Mouse (Mus musculus): ENCODE data around the gene Tbc1d20. TPM values are rescaled to one million over a fixed set of nuclear protein-coding genes. Genes with fewer than 3 reads are reported as not detected.

Tbc1d20 gene
- polyA plus RNA-seq, 1 experiment from 2014 or later = 17.9 TPM

DNA sequence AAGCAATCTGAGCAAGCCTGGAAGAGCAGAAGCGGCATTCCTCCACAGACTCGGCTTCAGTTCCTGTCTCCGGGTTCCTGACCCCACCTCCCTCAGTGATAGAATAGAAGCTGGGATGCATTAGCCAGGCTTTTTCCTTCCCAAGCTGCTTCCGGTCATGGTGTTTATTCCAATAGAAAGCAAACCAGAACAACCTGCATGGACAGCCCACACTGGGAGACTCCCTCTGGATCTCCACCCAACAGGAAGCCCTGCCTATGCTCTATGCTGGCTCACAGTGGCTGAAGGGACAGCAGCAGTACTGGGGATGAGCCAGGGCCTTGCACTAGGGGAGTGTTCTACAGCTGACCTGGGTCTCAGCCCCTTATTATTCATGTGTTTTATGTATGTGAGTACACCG is 34.4 kb downstream of the Tbc1d20 start:
- no peaks in the 10 kb centered on the region for H3K9me3 ChIP-seq (replicated peaks)
- H3K9ac ChIP-seq = no peak overlapping the region
- H3K36me3 ChIP-seq = peaks cover 78% of the 10 kb centered on the region
- no peak overlapping the region for H3K27ac ChIP-seq
- no peak overlapping the region for H3K4me3 ChIP-seq
- 78% methylated on average over 5 of the region's 5 CpGs for WGBS (ENCODE audit: insufficient replicate concordance)
- no peak for ATAC-seq
- no peak overlapping the region for H3K4me2 ChIP-seq
- H3K4me1 ChIP-seq = peaks cover 42% of the 10 kb centered on the region
- no peaks in the 10 kb centered on the region for H3K27me3 ChIP-seq (replicated peaks)

DNA sequence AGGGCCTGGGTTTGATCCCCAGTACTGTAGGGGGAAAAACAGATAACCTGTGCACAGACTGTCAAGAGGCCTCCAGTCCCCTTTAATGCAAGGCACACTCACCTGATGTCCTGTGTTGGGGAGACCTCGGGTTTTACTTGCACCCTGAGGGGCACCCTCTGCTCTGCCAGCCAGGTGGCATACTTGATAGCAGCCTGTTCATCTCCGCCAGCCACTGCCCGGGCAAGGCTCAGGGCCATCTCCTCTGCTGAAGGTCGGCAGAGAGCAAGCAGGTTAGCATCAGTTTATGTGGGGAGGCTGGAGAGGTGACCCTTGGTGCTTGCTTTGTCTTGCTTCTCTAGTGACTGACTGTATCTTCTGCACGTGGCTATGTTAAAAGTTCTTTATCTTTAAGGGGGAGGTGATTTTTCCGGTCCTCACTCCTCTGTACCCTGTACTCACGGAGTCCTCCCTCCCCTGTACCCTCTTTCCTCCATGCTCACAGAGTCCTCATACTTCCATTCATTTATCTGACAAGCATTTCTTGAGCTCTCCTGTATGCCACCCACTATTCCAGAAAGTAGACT is 37.3 kb downstream of the Tbc1d20 start:
- Histone ChIP-seq H3K36me3 (peaks cover 48% of the 10 kb centered on the region), H3K4me3 (peak overlapping the region; percentile 88), H3K4me1 (peaks cover 65% of the 10 kb centered on the region), H3K9me3 (replicated peaks) (no peaks in the 10 kb centered on the region), H3K9ac (peak overlapping the region; percentile 88), H3K27ac (peak overlapping the region; percentile 92), H3K4me2 (peak overlapping the region; percentile 81), H3K27me3 (replicated peaks) (peaks cover 4% of the 10 kb centered on the region; the same call in 1 of the 2 replicates)
- WGBS (ENCODE audit: insufficient replicate concordance) = 20% methylated on average over 7 of the region's 7 CpGs
- peak; percentile 8; the same call in 1 of the 2 replicates for ATAC-seq

DNA sequence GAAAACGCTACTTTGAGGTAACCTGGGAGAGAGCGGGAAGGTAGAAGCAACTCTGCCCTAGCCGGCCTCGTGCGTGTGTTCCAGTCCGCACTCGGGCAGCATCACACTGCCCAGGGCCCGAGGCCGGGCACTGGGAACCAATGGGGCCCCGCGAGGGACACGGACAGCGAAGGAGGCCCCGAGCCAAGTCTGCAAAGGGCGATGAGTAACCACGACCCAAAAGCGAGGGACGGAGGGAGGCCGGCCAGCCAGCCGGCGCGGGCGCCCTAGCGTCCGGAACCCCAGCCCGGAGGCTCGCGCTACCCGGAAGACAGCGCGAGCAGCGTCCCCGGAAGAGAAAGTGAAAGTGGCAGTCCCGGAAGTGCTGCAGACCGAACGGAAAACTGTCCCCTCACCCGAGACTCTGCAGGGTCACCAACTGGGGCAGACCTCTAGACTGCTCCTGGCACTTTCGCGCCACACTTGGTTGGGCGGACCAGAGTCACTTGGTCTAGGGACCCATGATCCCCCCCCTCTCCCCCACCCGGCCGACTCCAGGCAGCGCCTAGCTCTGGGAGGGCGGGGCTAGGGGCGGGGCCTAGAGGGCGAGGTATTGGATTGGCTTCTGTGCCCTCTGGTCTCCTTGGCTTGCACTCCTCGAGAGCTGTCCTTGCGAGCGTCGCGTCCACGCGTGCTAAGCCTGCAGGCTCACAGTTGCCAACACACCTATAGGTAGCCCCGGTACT is 38.6 kb downstream of the Tbc1d20 start, which contains the start of gene Rbck1:
Gene Rbck1, minus strand, starts transcription at position 553 of the 725 bp plus-strand sequence.
- peak; percentile 94 for ATAC-seq
- peaks cover 36% of the 10 kb centered on the region for H3K36me3 ChIP-seq
- WGBS (ENCODE audit: insufficient replicate concordance) = 3% methylated on average over 54 of the region's 54 CpGs
- peaks cover 65% of the 10 kb centered on the region for H3K4me1 ChIP-seq
- H3K4me3 ChIP-seq = peak within 1 kb of the TSS; percentile 88
- no peaks in the 10 kb centered on the region for H3K9me3 ChIP-seq (replicated peaks)
- peak within 1 kb of the TSS; percentile 92 for H3K27ac ChIP-seq
- peak within 1 kb of the TSS; percentile 88 for H3K9ac ChIP-seq
- H3K27me3 ChIP-seq (replicated peaks) = peaks cover 12% of the 10 kb centered on the region
- H3K4me2 ChIP-seq = peak within 1 kb of the TSS; percentile 81

DNA sequence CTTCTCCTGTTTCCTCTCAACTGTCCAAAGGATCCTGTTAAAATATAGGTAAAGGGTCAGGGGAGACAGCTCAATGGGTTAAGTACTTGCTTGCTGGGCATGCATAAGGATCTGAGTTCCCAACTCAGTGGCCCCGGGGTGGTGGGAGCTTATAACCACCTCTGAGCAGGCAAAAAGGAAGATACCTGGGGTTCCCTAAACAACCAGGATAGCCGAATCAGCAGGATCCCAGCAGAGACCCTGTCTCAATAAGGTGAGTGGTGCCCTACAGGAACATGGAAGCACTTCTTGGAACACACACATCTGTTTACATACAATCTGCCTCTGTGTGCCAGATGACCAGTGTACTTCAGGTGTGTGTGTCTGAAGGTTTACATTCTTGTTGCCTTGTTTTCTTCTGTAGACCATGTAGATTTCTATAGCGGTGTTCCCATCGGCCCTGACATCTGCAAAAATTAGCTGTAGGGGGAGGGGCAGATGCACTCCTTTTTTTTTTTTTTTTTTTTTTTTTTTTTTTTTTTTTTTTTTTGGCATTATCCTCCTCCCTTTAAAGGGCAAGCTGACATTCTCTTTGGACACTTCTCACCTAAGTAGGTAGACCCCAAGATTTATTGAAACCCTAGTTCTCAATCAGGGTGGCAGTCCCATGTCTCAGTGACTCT is 39.8 kb downstream of the Tbc1d20 start:
- Histone ChIP-seq H3K27ac (no peak overlapping the region), H3K9me3 (replicated peaks) (no peaks in the 10 kb centered on the region), H3K4me1 (peaks cover 59% of the 10 kb centered on the region), H3K36me3 (peaks cover 35% of the 10 kb centered on the region), H3K4me3 (no peak overlapping the region), H3K9ac (no peak overlapping the region), H3K27me3 (replicated peaks) (peaks cover 12% of the 10 kb centered on the region), H3K4me2 (peak overlapping the region; percentile 81)
- ATAC-seq = no peak
- WGBS (ENCODE audit: insufficient replicate concordance) = 60% methylated on average over 4 of the region's 4 CpGs

DNA sequence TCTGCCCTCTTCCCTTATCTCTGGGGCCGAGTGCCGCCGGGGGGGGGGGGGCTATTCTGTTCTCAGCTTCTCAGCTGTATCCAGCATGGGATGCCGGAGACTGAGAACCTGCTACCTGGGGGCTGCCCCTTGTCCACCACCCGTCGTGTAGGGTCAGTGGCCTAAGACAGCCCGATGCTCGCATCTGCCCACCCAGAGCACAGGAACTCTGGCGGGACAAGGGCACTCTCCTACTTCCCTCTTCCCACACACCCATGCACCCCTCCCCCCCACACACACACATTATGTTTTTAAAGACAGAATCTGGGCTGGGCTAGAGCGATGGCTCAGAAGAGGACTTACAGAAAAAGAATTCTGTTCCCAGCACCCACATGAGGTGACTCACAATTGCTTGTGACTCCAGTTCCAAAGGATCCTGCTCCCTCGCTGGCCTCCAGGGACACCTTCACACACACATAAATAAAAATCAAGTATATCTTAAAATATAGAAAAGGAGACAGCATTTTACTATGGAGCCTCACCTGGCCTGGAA is 41.7 kb downstream of the Tbc1d20 start:
- Histone ChIP-seq H3K27me3 (replicated peaks) (peaks cover 12% of the 10 kb centered on the region), H3K36me3 (peaks cover 22% of the 10 kb centered on the region), H3K4me2 (no peak overlapping the region), H3K27ac (no peak overlapping the region), H3K4me1 (peaks cover 44% of the 10 kb centered on the region), H3K4me3 (no peak overlapping the region), H3K9ac (no peak overlapping the region), H3K9me3 (replicated peaks) (no peaks in the 10 kb centered on the region)
- no peak for ATAC-seq
- WGBS (ENCODE audit: insufficient replicate concordance) = 30% methylated on average over 11 of the region's 11 CpGs

DNA sequence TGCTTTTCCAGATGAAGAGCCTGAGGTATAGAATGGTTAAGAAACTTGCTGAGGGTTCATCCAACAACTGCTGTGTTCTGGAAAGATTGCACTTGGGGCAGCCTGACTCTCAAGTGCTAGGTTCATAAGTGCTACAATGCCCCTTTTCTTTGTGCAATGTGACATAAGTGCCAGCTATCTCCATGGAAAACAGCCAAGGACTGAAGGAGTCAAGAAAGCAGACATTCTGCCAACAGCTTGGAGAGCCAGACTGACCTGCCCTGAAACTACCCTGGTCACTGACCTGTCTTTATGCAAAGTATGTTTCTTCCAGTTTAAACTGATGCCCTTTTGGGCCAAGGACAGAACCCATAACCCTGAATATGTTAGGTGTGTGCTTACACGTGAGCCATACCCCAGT is 43.2 kb downstream of the Tbc1d20 start:
- Histone ChIP-seq H3K4me1 (peaks cover 29% of the 10 kb centered on the region), H3K9ac (no peak overlapping the region), H3K36me3 (peaks cover 18% of the 10 kb centered on the region), H3K4me2 (no peak overlapping the region), H3K27me3 (replicated peaks) (peaks cover 12% of the 10 kb centered on the region), H3K27ac (no peak overlapping the region), H3K9me3 (replicated peaks) (no peaks in the 10 kb centered on the region), H3K4me3 (no peak overlapping the region)
- WGBS (ENCODE audit: insufficient replicate concordance) = 67% methylated on average over 1 of the region's 1 CpGs
- ATAC-seq = no peak

DNA sequence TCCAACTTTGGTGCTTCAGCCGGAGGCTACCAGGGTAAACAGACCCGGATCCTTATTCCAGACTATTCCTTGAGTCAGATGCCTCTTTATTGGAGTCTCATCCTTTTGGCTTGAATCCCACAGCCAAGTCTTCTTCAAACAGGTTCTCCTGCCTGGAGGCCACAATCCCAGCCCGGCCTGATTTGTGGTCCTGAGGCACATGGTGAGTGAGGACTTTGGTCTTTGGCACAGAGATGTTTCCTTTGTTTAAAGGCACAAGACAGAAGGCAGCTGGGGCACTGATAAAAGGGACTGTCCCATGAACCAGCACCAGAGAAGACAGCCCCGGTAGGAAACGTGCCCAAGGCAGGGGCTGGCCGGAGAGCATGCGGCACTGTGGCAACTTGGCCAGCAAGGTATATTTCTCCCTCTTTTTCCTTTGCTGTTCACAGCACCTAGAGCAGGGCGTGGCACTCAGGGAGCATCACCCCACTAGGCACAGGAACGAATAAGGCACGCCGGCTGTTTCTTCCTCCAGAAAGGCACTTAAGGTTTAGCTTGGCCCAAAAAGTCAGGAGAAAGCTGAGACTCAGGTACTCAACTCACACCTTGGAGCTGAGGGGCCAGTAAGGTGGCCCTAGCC is 44.1 kb downstream of the Tbc1d20 start:
- Histone ChIP-seq H3K9ac (no peak overlapping the region), H3K4me3 (no peak overlapping the region), H3K36me3 (peaks cover 18% of the 10 kb centered on the region), H3K9me3 (replicated peaks) (no peaks in the 10 kb centered on the region), H3K4me2 (no peak overlapping the region), H3K27ac (no peak overlapping the region), H3K4me1 (peaks cover 35% of the 10 kb centered on the region), H3K27me3 (replicated peaks) (peaks cover 20% of the 10 kb centered on the region)
- WGBS (ENCODE audit: insufficient replicate concordance) = 80% methylated on average over 11 of the region's 11 CpGs
- ATAC-seq = no peak

DNA sequence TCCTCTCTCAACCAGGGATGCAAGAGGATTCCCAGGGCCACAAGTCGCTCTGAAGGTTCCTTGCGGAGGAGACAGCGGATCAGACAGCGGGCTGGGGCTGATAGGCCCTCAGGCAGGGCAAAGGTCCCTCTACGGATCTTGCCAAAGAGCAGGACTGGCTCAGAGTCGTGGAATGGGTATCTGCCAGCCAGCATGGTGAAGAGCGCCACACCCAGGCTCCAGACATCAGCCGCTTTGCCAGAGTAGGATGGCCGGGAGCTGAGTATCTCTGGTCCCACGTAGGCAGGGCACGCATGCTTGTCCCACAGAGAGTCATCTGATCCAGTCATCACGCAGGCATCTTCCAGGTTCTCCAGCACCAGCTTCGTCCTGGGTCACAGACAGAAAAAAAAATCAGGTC is 44.7 kb downstream of the Tbc1d20 start:
- Histone ChIP-seq H3K9ac (no peak overlapping the region), H3K27ac (no peak overlapping the region), H3K4me2 (no peak overlapping the region), H3K4me1 (peaks cover 35% of the 10 kb centered on the region), H3K4me3 (no peak overlapping the region), H3K9me3 (replicated peaks) (no peaks in the 10 kb centered on the region), H3K27me3 (replicated peaks) (peaks cover 25% of the 10 kb centered on the region), H3K36me3 (peaks cover 18% of the 10 kb centered on the region)
- 80% methylated on average over 13 of the region's 13 CpGs for WGBS (ENCODE audit: insufficient replicate concordance)
- no peak for ATAC-seq

DNA sequence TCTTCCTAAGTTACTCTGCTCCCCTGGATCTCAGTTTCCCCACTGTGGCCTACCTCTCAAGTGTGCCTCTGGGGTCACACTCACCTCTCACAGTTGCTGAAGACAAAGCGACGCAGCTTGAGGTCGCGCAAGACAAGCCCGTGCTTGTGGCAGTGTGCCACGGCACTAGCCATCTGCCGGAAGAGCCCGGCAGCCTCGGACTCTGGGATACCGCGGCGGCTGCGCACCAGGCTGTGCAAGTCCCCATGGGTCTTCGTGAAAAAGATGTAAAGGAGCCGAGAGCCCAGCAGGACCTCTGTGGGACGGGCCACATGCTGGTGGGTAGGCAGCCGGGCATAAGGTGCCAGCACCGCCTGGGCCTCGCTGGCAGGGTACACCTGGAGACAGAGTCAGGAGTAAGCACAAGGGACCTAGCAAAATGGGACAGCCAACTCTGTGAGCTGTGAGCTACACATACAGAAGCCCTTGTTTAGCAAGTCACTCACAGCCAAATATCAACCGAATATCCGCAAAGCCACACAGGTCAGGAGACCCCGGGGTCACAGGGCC is 46.1 kb downstream of the Tbc1d20 start:
- peaks cover 18% of the 10 kb centered on the region for H3K36me3 ChIP-seq
- no peaks in the 10 kb centered on the region for H3K9me3 ChIP-seq (replicated peaks)
- WGBS (ENCODE audit: insufficient replicate concordance) = 88% methylated on average over 22 of the region's 22 CpGs
- H3K9ac ChIP-seq = no peak overlapping the region
- H3K4me2 ChIP-seq = no peak overlapping the region
- no peak overlapping the region for H3K4me3 ChIP-seq
- no peak for ATAC-seq
- peaks cover 25% of the 10 kb centered on the region for H3K27me3 ChIP-seq (replicated peaks)
- peaks cover 41% of the 10 kb centered on the region for H3K4me1 ChIP-seq
- H3K27ac ChIP-seq = no peak overlapping the region

DNA sequence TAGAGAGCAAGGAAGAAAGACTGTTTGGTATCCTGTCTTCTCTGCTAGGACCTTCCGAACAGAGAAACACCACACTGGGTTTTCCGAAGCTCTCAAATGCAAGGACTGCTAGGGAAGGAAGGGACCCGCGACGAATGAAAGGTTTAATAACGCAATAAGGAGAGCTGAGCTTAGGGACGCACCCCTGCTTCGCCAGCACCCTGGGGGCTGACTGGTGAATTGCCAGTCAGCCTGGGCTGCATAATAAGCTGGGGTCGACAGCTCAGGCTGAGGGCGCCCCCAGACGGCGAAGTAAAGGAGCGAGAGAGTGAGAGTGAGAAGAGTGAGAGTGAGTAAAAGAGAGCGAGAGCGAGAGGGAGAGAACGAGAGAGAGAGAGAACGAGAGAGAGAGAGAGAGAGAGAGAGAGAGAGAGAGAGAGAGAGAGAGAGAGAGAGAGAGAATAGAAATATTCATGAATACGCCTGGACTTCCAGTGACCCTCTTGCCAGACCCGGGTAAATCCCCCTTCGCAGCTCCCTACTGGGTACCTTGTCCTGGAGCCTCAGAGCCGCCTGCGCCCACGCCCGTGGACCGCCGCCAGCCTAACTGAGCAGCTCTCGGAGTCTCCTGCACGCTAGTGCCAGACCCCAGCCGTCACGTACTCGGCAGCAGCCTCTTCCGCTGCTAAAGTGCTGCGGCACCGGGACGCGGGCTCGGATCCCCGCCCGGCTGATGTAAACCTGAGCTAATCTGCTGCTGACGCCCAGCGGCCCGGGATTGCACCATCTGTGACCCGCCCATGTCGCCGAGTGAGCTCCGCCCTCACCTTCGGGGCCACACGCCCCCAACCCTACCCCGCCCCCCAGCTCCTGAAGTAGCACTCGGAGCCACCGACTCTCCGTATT is 49.9 kb downstream of the Tbc1d20 start, which contains the start of gene Trib3:
Gene Trib3, minus strand, starts transcription at position 704 of the 885 bp plus-strand sequence.
- 1% methylated on average over 51 of the region's 52 CpGs for WGBS (ENCODE audit: insufficient replicate concordance)
- Histone ChIP-seq H3K4me1 (peaks cover 64% of the 10 kb centered on the region), H3K36me3 (0 out of 2 replicates have a peak, but pooled peaks cover 6% of the 10 kb centered on the region), H3K4me3 (peak within 1 kb of the TSS; percentile 68), H3K4me2 (peak within 1 kb of the TSS; percentile 97), H3K9ac (peak within 1 kb of the TSS; percentile 77), H3K9me3 (replicated peaks) (no peaks in the 10 kb centered on the region), H3K27ac (peak within 1 kb of the TSS; percentile 75), H3K27me3 (replicated peaks) (peaks cover 13% of the 10 kb centered on the region; the same call in 1 of the 2 replicates)
- ATAC-seq = peak; percentile 81
